Mouse (Mus musculus) thymus, adult 2 months (tissue): Measurements from ENCODE around the gene Aarsd1. TPM values are rescaled to one million over a fixed set of nuclear protein-coding genes. Genes with fewer than 3 reads are reported as not detected.
"Not testable (repeated sequence)": the region's sequence is repeated elsewhere in the genome, so short reads cannot be mapped to it uniquely, and the experiment has no call there.

Source experiments
- DNase-seq: peaks from one replicate; pipeline ENCODE4 v3.0.0; 2021
- H3K27ac ChIP-seq: fragments of 200-500 bp; 2 replicates; pipeline ENCODE4 v1.5.1; 2012; ENCODE audit warnings: low read length, control low read depth; ENCODE audit not compliant: control insufficient read depth, insufficient read depth
- H3K27me3 ChIP-seq: fragments of 200-500 bp; 2 replicates; pipeline ENCODE4 v1.6.1; 2012; ENCODE audit warnings: mild to moderate bottlenecking, low read length, moderate library complexity, mixed read lengths; ENCODE audit not compliant: control insufficient read depth, insufficient read depth
- H3K36me3 ChIP-seq: fragments of 200-500 bp; 2 replicates; pipeline ENCODE4 v1.6.1; 2012; ENCODE audit warnings: mild to moderate bottlenecking, low read length, moderate library complexity; ENCODE audit not compliant: control insufficient read depth, insufficient read depth
- H3K4me1 ChIP-seq: fragments of 200-500 bp; replicated peaks from 2 replicates; pipeline ENCODE4 v1.6.1; 2012; ENCODE audit warnings: low read length; ENCODE audit not compliant: control insufficient read depth, insufficient read depth
- H3K4me3 ChIP-seq: fragments of 200-500 bp; 2 replicates; pipeline ENCODE4 v1.5.1; 2012; ENCODE audit warnings: mild to moderate bottlenecking, low read length, control low read depth, moderate library complexity; ENCODE audit not compliant: control insufficient read depth, insufficient read depth
- CTCF ChIP-seq: fragments of 200-500 bp; IDR thresholded peaks from 2 replicates; pipeline ENCODE4 v1.5.1; 2012; ENCODE audit warnings: mild to moderate bottlenecking, control low read depth, low read length, moderate library complexity, borderline replicate concordance; ENCODE audit not compliant: control insufficient read depth, poor library complexity, insufficient read depth; ENCODE audit errors: extremely low read depth
- POLR2A ChIP-seq: fragments of 200-500 bp; IDR thresholded peaks from 2 replicates; pipeline ENCODE4 v1.6.1; 2012; ENCODE audit warnings: mild to moderate bottlenecking, low read length, control low read depth, moderate library complexity; ENCODE audit not compliant: control insufficient read depth, poor library complexity, insufficient read depth; ENCODE audit errors: extremely low read depth
- WGBS: fragments of 180-500 bp; shearing (Covaris S2); methylation state at CpG from one replicate; pipeline ENCODE4 v1.1.7; 2018; 5-methylcytosine and 5-hydroxymethylcytosine counted together
- polyA plus RNA-seq: library from polyadenylated mRNA; depleted of rRNA; stranded (reverse); fragments of >200 nt; gene quantifications from 2 replicates; pipeline ENCODE4 v1.2.3, GENCODE M21; 2012; rRNA removed

Gene Aarsd1
- polyA plus RNA-seq, result 33.4 and 37.2 TPM in 2 replicates

GRCm38 (mm10) chr11:101417101-101417855 is at the start of gene Aarsd1:
Gene Aarsd1, minus strand, starts transcription at chr11:101417615.
- peak; percentile 52; the same call in 1 of the 2 replicates for TF ChIP-seq CTCF
- peak; percentile 73 for TF ChIP-seq POLR2A
- under 1% methylated on average over 45 of the region's 45 CpGs for WGBS

GRCm38 (mm10) chr11:101466552-101466950 is 49.1 kb upstream of the Aarsd1 start:
- H3K4me1 ChIP-seq, result peaks cover 24% of the 10 kb centered on the region
- H3K4me3 ChIP-seq, H3K27me3 ChIP-seq, H3K36me3 ChIP-seq, DNase-seq, H3K27ac ChIP-seq: not testable (repeated sequence)
- 65% methylated on average over 5 of the region's 5 CpGs for WGBS

More at GRCm38 (mm10) chr11:101417101-101417855, at the start of gene Aarsd1:
- DNase-seq, result peak; percentile 91
- Histone ChIP-seq H3K4me1 (0 out of 2 replicates have a peak, but pooled peaks cover 3% of the 10 kb centered on the region), H3K27me3 (no peaks in the 10 kb centered on the region), H3K36me3 (peaks cover 4% of the 10 kb centered on the region; the same call in 1 of the 2 replicates), H3K27ac (no peak within 1 kb of the TSS), H3K4me3 (peak within 1 kb of the TSS; percentile 92)

GRCm38 (mm10) chr11:101465869-101466551 is 48.6 kb upstream of the Aarsd1 start, which contains the start of gene Vat1:
Gene Vat1, minus strand, starts transcription at chr11:101466230.
- Histone ChIP-seq H3K4me1 (peaks cover 24% of the 10 kb centered on the region), H3K27ac (no peak within 1 kb of the TSS)
- peak; percentile 60 for DNase-seq

GRCm38 (mm10) chr11:101465101-101465868 is 47.9 kb upstream of the Aarsd1 start:
- H3K4me1 ChIP-seq, result peaks cover 24% of the 10 kb centered on the region
- no peak overlapping the region for H3K27ac ChIP-seq
- TF ChIP-seq CTCF (no peak), POLR2A (no peak)
- H3K4me3 ChIP-seq, result peak overlapping the region; percentile 92
- no peaks in the 10 kb centered on the region for H3K27me3 ChIP-seq
- peak; percentile 31 for DNase-seq
- under 1% methylated on average over 51 of the region's 51 CpGs for WGBS
- H3K36me3 ChIP-seq, result peaks cover under 1% of the 10 kb centered on the region; the same call in 1 of the 2 replicates

More at GRCm38 (mm10) chr11:101465869-101466551, 48.6 kb upstream of the Aarsd1 start, which contains the start of gene Vat1:
- no peaks in the 10 kb centered on the region for H3K36me3 ChIP-seq
- no peaks in the 10 kb centered on the region for H3K27me3 ChIP-seq
- peak within 1 kb of the TSS; percentile 92 for H3K4me3 ChIP-seq
- TF ChIP-seq POLR2A, result no peak
- no peak for TF ChIP-seq CTCF
- under 1% methylated on average over 60 of the region's 60 CpGs for WGBS

- Histone ChIP-seq H3K4me3 (peak within 1 kb of the TSS; percentile 92), H3K36me3 (peaks cover 3% of the 10 kb centered on the region; the same call in 1 of the 2 replicates), H3K27me3 (no peaks in the 10 kb centered on the region), H3K27ac (no peak within 1 kb of the TSS), H3K4me1 (peaks cover 24% of the 10 kb centered on the region)
- 11% methylated on average over 12 of the region's 12 CpGs for WGBS
- no peak for DNase-seq
- no peak for TF ChIP-seq CTCF
- no peak for TF ChIP-seq POLR2A
Measured at GRCm38 (mm10) chr11:101464211-101465100, 47.0 kb upstream of the Aarsd1 start, which contains the start of gene Rnd2. Gene Rnd2, plus strand, starts transcription at chr11:101464999.
